Mouse (Mus musculus) hindbrain, embryonic 11.5 days (tissue): ENCODE measurements around the gene Tmem109. TPM values are rescaled to one million over a fixed set of nuclear protein-coding genes. Genes with fewer than 3 reads are reported as not detected.

Experiments
- ATAC-seq: fragments of 200-750 bp; cut with Nextera tagmentation; 2 replicates; pipeline ENCODE4 v1.8.0; 2017; ENCODE audit warnings: mild to moderate bottlenecking, moderate TSS enrichment, moderate library complexity; ENCODE audit not compliant: low FRiP score
- DNase-seq: peaks from one replicate; pipeline ENCODE4 v3.0.0-alpha.2; 2015; ENCODE audit warnings: low spot score
- H3K27ac ChIP-seq: fragments of 300-500 bp; sonication (generic); 2 replicates; pipeline ENCODE4 v1.5.1; 2014; ENCODE audit warnings: mild to moderate bottlenecking, low read depth, low read length
- H3K27me3 ChIP-seq: fragments of 300-500 bp; sonication (generic); 2 replicates; pipeline ENCODE4 v1.6.1; 2014; ENCODE audit warnings: mild to moderate bottlenecking, low read length, moderate library complexity, mixed read lengths; ENCODE audit not compliant: control insufficient read depth, insufficient read depth
- H3K36me3 ChIP-seq: fragments of 300-500 bp; sonication (generic); 2 replicates; pipeline ENCODE4 v1.6.1; 2014; ENCODE audit warnings: mild to moderate bottlenecking, low read length, moderate library complexity, mixed read lengths; ENCODE audit not compliant: control insufficient read depth, insufficient read depth
- H3K4me1 ChIP-seq: fragments of 300-500 bp; sonication (generic); replicated peaks from 2 replicates; pipeline ENCODE4 v1.6.1; 2014; ENCODE audit warnings: low read length, mixed read lengths; ENCODE audit not compliant: control insufficient read depth, insufficient read depth
- H3K4me2 ChIP-seq: fragments of 300-500 bp; sonication (generic); replicated peaks from 2 replicates; pipeline ENCODE4 v1.6.1; 2014; ENCODE audit warnings: mild to moderate bottlenecking, low read depth, low read length
- H3K4me3 ChIP-seq: fragments of 300-500 bp; sonication (generic); 2 replicates; pipeline ENCODE4 v1.5.1; 2014; ENCODE audit warnings: low read depth, low read length
- H3K9ac ChIP-seq: fragments of 300-500 bp; sonication (generic); 2 replicates; pipeline ENCODE4 v1.6.1; 2014; ENCODE audit warnings: low read depth, low read length
- H3K9me3 ChIP-seq: fragments of 300-500 bp; sonication (generic); 2 replicates; pipeline ENCODE4 v1.6.1; 2016; ENCODE audit warnings: low read length; ENCODE audit not compliant: control insufficient read depth
- WGBS: fragments of 180-500 bp; shearing (Covaris S2); extraction: QIAGEN DNeasy Blood & Tissue Kit; methylation state at CpG from one replicate; pipeline ENCODE4 v1.1.7; 2014; 5-methylcytosine and 5-hydroxymethylcytosine counted together
- polyA plus RNA-seq: library from polyadenylated mRNA; unstranded; fragments of >200 nt; fragmentation: Nextera tagmentation; extraction: Ambion mirVana; gene quantifications from 2 replicates; pipeline ENCODE4 v1.2.1, GENCODE M21; 2014

Gene Tmem109
- polyA plus RNA-seq, 1 experiment from 2014 or later, result 44.9 TPM

DNA sequence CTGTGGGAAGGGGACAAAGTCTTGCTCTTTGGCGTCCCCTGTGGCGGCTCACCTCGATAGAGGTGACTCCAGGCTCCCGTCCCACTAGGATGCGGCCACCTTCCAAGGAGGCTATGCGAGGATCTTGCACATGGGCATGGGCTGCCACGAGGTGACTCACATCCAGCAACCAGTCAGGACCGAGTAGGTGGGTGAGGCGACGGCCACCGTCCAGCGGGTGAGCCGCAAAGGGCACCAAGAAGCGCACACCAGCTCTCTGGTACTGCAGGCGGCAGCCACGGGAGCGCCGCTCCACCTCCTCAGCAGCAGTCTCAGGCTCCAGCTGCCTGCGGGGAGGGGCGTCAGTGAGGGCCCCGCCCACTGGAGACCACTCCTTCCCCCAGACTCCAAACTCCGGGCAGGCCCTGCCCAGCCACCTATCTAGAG, 21.7 kb downstream of the Tmem109 start:
- peaks cover 40% of the 10 kb centered on the region for H3K36me3 ChIP-seq
- H3K9ac ChIP-seq, result no peak overlapping the region
- DNase-seq, result no peak
- H3K4me1 ChIP-seq, result no peaks in the 10 kb centered on the region
- no peak for ATAC-seq
- H3K4me3 ChIP-seq, result no peak overlapping the region
- no peaks in the 10 kb centered on the region for H3K9me3 ChIP-seq
- no peaks in the 10 kb centered on the region for H3K27me3 ChIP-seq
- 46% methylated on average over 22 of the region's 22 CpGs for WGBS
- no peak overlapping the region for H3K27ac ChIP-seq
- H3K4me2 ChIP-seq, result no peak overlapping the region

DNA sequence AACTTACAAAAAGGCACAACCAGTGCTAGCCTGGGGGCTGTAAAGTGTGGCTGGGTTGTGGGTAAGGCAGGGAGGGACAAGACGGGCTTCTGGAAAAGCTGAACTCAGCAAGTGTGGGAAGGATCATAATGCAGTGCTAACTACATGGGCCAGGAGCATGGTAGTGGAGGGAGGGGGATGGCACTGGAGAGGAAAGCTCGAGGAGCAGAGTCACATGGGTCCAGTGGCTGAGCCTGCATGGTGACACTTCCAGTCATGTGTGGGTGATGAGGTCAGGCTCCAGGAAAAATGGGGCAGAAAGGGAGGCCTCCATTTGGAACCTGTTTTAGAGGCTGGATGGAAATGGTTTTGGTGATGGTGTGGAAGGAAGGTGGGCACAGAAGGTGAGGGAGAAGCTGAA, 25.3 kb downstream of the Tmem109 start:
- no peak for DNase-seq
- no peak overlapping the region for H3K4me2 ChIP-seq
- no peak overlapping the region for H3K4me3 ChIP-seq
- 61% methylated on average over 2 of the region's 2 CpGs for WGBS
- H3K9me3 ChIP-seq, result no peaks in the 10 kb centered on the region
- H3K9ac ChIP-seq, result no peak overlapping the region
- no peak for ATAC-seq
- no peaks in the 10 kb centered on the region for H3K27me3 ChIP-seq
- H3K36me3 ChIP-seq, result peaks cover 27% of the 10 kb centered on the region
- no peak overlapping the region for H3K27ac ChIP-seq
- H3K4me1 ChIP-seq, result no peaks in the 10 kb centered on the region

DNA sequence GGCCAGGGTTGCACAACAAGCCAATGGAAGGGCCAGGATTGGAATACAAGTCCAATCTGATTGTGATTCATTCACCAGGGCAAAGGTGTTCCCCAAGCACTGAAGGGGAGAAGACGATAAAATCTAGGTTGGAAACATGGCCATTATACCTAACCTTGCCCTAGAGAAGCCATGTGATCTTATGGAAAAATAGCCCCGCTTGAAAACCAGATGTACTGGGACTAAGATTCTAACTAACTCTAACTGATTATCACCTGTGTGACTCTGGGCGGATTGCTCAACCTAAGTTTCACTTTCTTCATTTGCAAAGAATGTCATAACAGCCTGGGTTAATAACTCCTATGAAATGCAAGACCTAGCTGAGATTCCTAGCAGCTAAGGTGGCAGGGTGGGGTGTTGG, 26.4 kb downstream of the Tmem109 start:
- H3K27ac ChIP-seq, result no peak overlapping the region
- H3K9me3 ChIP-seq, result no peaks in the 10 kb centered on the region
- ATAC-seq (no peak), DNase-seq (no peak)
- H3K4me2 ChIP-seq, result no peak overlapping the region
- no peak overlapping the region for H3K4me3 ChIP-seq
- no peak overlapping the region for H3K9ac ChIP-seq
- H3K36me3 ChIP-seq, result peaks cover 21% of the 10 kb centered on the region
- no peaks in the 10 kb centered on the region for H3K4me1 ChIP-seq
- no peaks in the 10 kb centered on the region for H3K27me3 ChIP-seq
- WGBS, result 93% methylated on average over 3 of the region's 3 CpGs

DNA sequence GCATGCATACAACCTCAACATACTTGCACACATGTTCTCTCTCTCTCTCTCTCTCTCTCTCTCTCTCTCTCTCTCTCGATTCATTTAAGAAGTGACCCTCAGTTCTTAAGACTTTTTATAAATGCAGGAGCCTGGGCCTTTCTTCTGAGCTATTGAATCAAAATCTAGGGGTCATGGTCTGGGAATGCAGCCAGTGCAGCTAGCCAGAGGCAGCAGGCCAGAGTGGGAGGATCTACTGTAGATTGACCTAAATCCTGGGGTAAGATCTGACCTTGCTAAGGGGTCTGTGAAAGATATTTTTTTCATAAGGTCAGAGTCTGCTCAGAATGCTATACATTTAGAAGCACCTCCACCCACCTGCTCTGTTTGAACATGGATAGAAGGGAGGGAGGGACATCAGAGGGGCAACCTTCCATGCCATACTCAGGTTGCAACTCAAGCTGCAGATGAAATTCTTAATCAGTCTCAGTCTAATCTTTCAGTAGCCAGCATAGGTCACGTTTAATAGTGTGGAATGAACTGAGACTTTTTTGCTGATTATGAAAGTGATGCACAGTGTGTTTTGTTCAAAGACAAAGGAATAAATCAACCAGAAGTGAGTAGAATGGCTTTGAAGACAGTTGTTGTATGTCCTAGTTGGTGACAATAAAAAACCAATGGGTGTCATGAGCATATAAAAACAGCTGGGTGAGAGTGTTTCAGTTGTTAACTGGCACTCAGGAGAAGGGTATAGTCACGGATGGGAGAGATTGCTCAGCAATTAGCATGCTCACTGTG, 34.3 kb downstream of the Tmem109 start:
- no peak overlapping the region for H3K4me2 ChIP-seq
- H3K36me3 ChIP-seq, result no peaks in the 10 kb centered on the region
- 49% methylated on average over 3 of the region's 3 CpGs for WGBS
- peaks cover 2% of the 10 kb centered on the region for H3K27me3 ChIP-seq
- no peak for ATAC-seq
- no peak for DNase-seq
- H3K4me3 ChIP-seq, result no peak overlapping the region
- no peak overlapping the region for H3K9ac ChIP-seq
- H3K27ac ChIP-seq, result no peak overlapping the region
- no peaks in the 10 kb centered on the region for H3K9me3 ChIP-seq
- H3K4me1 ChIP-seq, result no peaks in the 10 kb centered on the region

DNA sequence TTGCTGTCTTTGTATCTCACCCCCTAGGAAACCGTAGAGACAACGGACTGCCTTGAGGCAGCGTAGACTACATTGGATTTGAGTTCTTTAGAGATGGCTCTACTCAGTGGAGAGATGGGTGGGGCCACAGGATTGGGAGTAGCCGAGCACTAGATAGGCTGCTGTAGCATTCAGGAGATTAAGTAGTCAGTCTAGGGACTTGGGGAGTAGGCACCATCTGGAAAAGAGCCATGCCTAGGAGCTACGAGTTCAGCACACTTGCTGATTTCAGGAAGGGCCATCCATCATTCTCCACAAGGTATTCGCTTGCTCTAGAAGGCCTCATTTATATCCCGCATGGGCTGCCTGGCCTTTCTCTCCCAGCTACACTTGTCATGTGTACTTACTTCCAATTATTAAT, 35.7 kb downstream of the Tmem109 start:
- DNase-seq, result no peak

DNA sequence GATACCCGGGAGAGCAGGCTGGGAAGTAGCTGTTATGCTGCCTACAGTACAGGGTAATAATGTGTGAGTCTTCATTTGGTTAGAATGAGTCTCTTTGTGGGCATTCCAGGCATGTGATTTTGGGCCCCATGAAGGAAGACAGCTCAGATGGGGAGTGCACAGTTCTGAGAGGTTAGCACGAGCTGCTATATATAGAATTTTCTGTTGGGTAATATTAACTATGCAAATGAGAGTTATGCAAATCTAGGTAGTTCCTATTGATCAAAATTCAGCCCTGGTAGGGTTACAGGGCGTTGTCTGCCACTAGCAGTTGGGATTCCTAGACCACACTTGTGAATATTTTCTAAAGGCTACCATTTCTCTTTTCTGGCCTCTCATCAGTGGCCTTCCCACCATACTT, 36.3 kb downstream of the Tmem109 start:
- H3K27ac ChIP-seq, result no peak overlapping the region
- H3K36me3 ChIP-seq, result no peaks in the 10 kb centered on the region
- DNase-seq, result no peak
- ATAC-seq, result no peak
- WGBS, result 80% methylated on average over 3 of the region's 3 CpGs
- no peaks in the 10 kb centered on the region; the same call in 1 of the 2 replicates for H3K4me1 ChIP-seq
- no peak overlapping the region for H3K9ac ChIP-seq
- H3K4me3 ChIP-seq, result no peak overlapping the region
- H3K9me3 ChIP-seq, result no peaks in the 10 kb centered on the region
- peaks cover 2% of the 10 kb centered on the region for H3K27me3 ChIP-seq
- no peak overlapping the region for H3K4me2 ChIP-seq

More for the DNA sequence above, 35.7 kb downstream of the Tmem109 start:
- H3K4me2 ChIP-seq, result no peak overlapping the region
- H3K27me3 ChIP-seq, result peaks cover 2% of the 10 kb centered on the region
- H3K4me3 ChIP-seq, result no peak overlapping the region
- peak; percentile 63 for ATAC-seq
- no peak overlapping the region for H3K27ac ChIP-seq
- WGBS, result 63% methylated on average over 7 of the region's 7 CpGs
- H3K36me3 ChIP-seq, result no peaks in the 10 kb centered on the region
- no peak overlapping the region for H3K9ac ChIP-seq
- H3K9me3 ChIP-seq, result no peaks in the 10 kb centered on the region
- H3K4me1 ChIP-seq, result no peaks in the 10 kb centered on the region; the same call in 1 of the 2 replicates

DNA sequence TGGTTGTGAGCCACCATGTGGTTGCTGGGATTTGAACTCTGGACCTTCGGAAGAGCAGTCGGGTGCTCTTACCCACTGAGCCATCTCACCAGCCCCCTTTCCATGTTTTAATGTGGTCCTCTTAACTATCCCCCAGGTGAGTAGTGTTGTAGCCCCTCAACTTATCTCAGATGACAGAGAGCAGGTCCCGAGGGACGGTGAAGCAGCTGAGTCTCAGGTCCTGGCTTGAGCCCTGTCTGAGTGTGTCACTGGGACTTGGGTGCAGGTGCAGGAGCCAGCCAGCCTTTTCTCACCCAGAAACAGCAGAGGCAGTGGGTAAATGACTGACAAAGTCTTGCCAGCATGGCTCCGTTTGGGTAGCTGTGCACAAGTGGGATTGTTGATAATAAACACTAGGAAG, 37.6 kb downstream of the Tmem109 start:
- Histone ChIP-seq H3K9me3 (no peaks in the 10 kb centered on the region), H3K36me3 (no peaks in the 10 kb centered on the region), H3K4me2 (no peak overlapping the region), H3K27me3 (peaks cover 2% of the 10 kb centered on the region), H3K4me1 (no peaks in the 10 kb centered on the region; the same call in 1 of the 2 replicates), H3K9ac (no peak overlapping the region), H3K27ac (no peak overlapping the region), H3K4me3 (no peak overlapping the region)
- 87% methylated on average over 5 of the region's 5 CpGs for WGBS
- no peak for ATAC-seq
- DNase-seq, result no peak

DNA sequence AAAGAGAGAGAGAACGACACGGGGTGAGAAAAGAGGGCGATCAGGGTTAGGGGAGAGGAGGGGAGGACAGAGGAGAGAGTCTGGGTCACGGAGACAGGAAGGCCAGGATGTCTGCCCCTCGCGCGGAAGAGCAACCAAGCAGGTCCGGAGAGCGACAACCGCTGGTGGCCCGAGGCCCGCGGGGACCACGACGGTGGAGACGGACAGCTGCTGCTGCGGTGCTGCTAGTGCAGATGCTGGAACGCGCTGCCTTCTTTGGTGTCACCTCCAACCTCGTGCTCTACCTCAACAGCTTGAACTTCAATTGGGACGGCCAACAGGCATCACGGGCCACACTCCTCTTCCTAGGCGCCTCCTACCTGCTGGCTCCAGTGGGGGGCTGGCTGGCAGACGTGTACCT, 38.9 kb downstream of the Tmem109 start:
- ATAC-seq (no peak), DNase-seq (no peak)
- no peaks in the 10 kb centered on the region for H3K9me3 ChIP-seq
- no peak overlapping the region for H3K4me2 ChIP-seq
- H3K9ac ChIP-seq, result no peak overlapping the region
- H3K27ac ChIP-seq, result no peak overlapping the region
- H3K4me3 ChIP-seq, result no peak overlapping the region
- H3K4me1 ChIP-seq, result no peaks in the 10 kb centered on the region; the same call in 1 of the 2 replicates
- no peaks in the 10 kb centered on the region for H3K36me3 ChIP-seq
- H3K27me3 ChIP-seq, result peaks cover 2% of the 10 kb centered on the region
- WGBS, result 49% methylated on average over 23 of the region's 24 CpGs
